Mouse (Mus musculus) brain, embryonic 18.5 days (tissue): Measurements from ENCODE around the gene Glrx5.

Experiments
- DNase-seq: peaks from one replicate; pipeline ENCODE4 v3.0.0-alpha.2; 2012; ENCODE audit warnings: low read depth, low spot score

The Glrx5 gene

GRCm38 (mm10) chr12:105032147-105032831 is at the start of gene Glrx5:
Gene Glrx5, plus strand, starts transcription at chr12:105032688.
- DNase-seq: peak; percentile 100

GRCm38 (mm10) chr12:104983476-104983875 is 49.0 kb upstream of the Glrx5 start:
- DNase-seq: no peak

GRCm38 (mm10) chr12:104985088-104985487 is 47.4 kb upstream of the Glrx5 start:
- no peak for DNase-seq

GRCm38 (mm10) chr12:104986001-104986400 is 46.5 kb upstream of the Glrx5 start:
- DNase-seq: no peak

- DNase-seq: no peak
These were observed 45.7 kb upstream of the Glrx5 start for GRCm38 (mm10) chr12:104986781-104987180.

- no peak for DNase-seq
These were observed 44.6 kb upstream of the Glrx5 start for GRCm38 (mm10) chr12:104987936-104988335.

- DNase-seq: no peak
These were observed 41.6 kb upstream of the Glrx5 start for GRCm38 (mm10) chr12:104990741-104991454.

- no peak for DNase-seq
These were observed 40.3 kb upstream of the Glrx5 start for GRCm38 (mm10) chr12:104992123-104992741.

- no peak for DNase-seq
These were observed 39.6 kb upstream of the Glrx5 start for GRCm38 (mm10) chr12:104992838-104993237.

GRCm38 (mm10) chr12:104995259-104995876 is 37.1 kb upstream of the Glrx5 start:
- DNase-seq: no peak

- DNase-seq: no peak
These were observed 36.3 kb upstream of the Glrx5 start for GRCm38 (mm10) chr12:104996012-104996728.

GRCm38 (mm10) chr12:104997159-104997558 is 35.3 kb upstream of the Glrx5 start:
- DNase-seq: no peak

GRCm38 (mm10) chr12:104997641-104998293 is 34.7 kb upstream of the Glrx5 start:
- no peak for DNase-seq

GRCm38 (mm10) chr12:104998541-104998940 is 33.9 kb upstream of the Glrx5 start:
- no peak for DNase-seq

GRCm38 (mm10) chr12:104999171-104999570 is 33.3 kb upstream of the Glrx5 start:
- no peak for DNase-seq

- no peak for DNase-seq
These were observed 31.8 kb upstream of the Glrx5 start for GRCm38 (mm10) chr12:105000487-105001283.

GRCm38 (mm10) chr12:105001317-105001716 is 31.2 kb upstream of the Glrx5 start:
- no peak for DNase-seq

- no peak for DNase-seq
These were observed 30.0 kb upstream of the Glrx5 start for GRCm38 (mm10) chr12:105002340-105003132.

GRCm38 (mm10) chr12:105003158-105003557 is 29.3 kb upstream of the Glrx5 start:
- DNase-seq: no peak
